ENCODE assay signal across 24 mouse cellular contexts in the genomic region with DNA sequence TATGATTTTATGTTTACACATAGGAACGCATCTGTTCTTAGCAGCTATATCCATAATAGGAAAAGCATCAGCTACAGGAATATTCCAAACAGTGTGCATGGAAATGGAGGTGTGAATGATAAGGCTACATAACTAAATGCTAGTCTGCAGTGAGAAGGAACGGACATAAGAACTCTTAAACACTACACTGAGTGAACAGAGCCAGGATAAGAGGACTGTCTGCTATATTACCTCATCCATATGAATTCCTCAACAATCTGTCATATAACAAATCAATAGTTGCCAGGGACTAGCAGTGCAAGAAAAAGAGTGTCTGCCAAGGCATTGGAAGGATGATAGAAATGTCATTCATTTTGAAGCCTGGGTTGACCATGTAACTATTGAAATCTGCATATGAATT. TPM values are rescaled to one million over a fixed set of nuclear protein-coding genes. Genes with fewer than 3 reads are reported as not detected.
A peak's percentile ranks its signal among the peaks of the same experiment; 100 is the strongest.
DNase-seq lines count a peak whose midpoint lies in the region; ATAC-seq and TF ChIP-seq lines count a peak whose summit lies in the region.
"Had no signal": no experiment of that assay in that cellular context is flagged by ENCODE, and none has a peak within 500 bp of the region (broad histone marks: within the 10 kb centered on the region; RNA-seq: fewer than 3 reads in every experiment).

No protein-coding gene starts in this region.

- no peaks in the 10 kb centered on the region for H3K4me1 ChIP-seq in forebrain, postnatal 0 days (ENCODE audit: insufficient read depth)
- H3K4me1 ChIP-seq in forebrain, embryonic 16.5 days (replicated peaks; ENCODE audit: control insufficient read depth, insufficient read depth, low read length) = no peaks in the 10 kb centered on the region
- no peaks in the 10 kb centered on the region for H3K4me1 ChIP-seq in midbrain, embryonic 11.5 days (ENCODE audit: control insufficient read depth, insufficient read depth, low read length)
- H3K4me1 ChIP-seq in midbrain, postnatal 0 days (ENCODE audit: insufficient read depth, low read length) = no peaks in the 10 kb centered on the region

- peak; percentile 20 for DNase-seq in forebrain, postnatal 0 days
- DNase-seq in frontal cortex, postnatal 14 days (ENCODE audit: low spot score in 2 of 2) = no peak
- no peak for DNase-seq in left cerebral cortex, adult 2 months (ENCODE audit: extremely low spot score in 1 of 2, low spot score in 2 of 2)
- DNase-seq in left cerebral cortex, postnatal 4 days = no peak
- peak; percentile 78 for DNase-seq in midbrain, embryonic 11.5 days (ENCODE audit: low spot score, missing footprints)
- DNase-seq in midbrain, postnatal 0 days (ENCODE audit: low spot score) = no peak
- DNase-seq: adrenal gland, adult 2 months; adrenal gland, adult 8-10 months; adrenal gland, postnatal 10 days; adrenal gland, postnatal 14 days; adrenal gland, postnatal 25 days; adrenal gland, postnatal 36 days; B cell, adult 2 months; cerebellum, adult 11 months; cerebellum, adult 11-12 months had no signal

- ATAC-seq in forebrain, postnatal 0 days = peak; percentile 71
- no peak for ATAC-seq in forebrain, embryonic 16.5 days
- ATAC-seq in frontal cortex, adult (ENCODE audit: low TSS enrichment) = peak; percentile 65
- ATAC-seq in midbrain, embryonic 11.5 days (ENCODE audit: low FRiP score) = no peak
- no peak for ATAC-seq in midbrain, postnatal 0 days (ENCODE audit: low FRiP score)
- ATAC-seq: activated CD4-positive, CD25-positive, alpha-beta regulatory T cell, adult 4 months; CD4-positive, CD25-positive, alpha-beta regulatory T cell, adult 4 months; Patski had no signal

- no peaks in the 10 kb centered on the region for H3K9me3 ChIP-seq in forebrain, postnatal 0 days (ENCODE audit: low read length)
- H3K9me3 ChIP-seq in forebrain, embryonic 16.5 days (ENCODE audit: control insufficient read depth, low read length) = no peaks in the 10 kb centered on the region
- H3K9me3 ChIP-seq in midbrain, embryonic 11.5 days (ENCODE audit: control insufficient read depth, low read length) = no peaks in the 10 kb centered on the region
- no peaks in the 10 kb centered on the region for H3K9me3 ChIP-seq in midbrain, postnatal 0 days (ENCODE audit: low read length)
- H3K9me3 ChIP-seq: G1E had no signal

- intact Hi-C loops in left cerebral cortex, adult 2 months (cut with DNase I) = no loop called here
- intact Hi-C loops in left cerebral cortex, postnatal 4 days (cut with DNase I) = no loop called here

- TF ChIP-seq CTCF in forebrain, postnatal 0 days (IDR thresholded peaks at IDR 0.05; ENCODE audit: low read depth) = no peak
- no peak for TF ChIP-seq CTCF in left cerebral cortex, adult 2 months (IDR thresholded peaks at IDR 0.05)
- TF ChIP-seq CTCF in midbrain, postnatal 0 days (IDR thresholded peaks at IDR 0.05) = no peak

- H3K27ac ChIP-seq in forebrain, postnatal 0 days (ENCODE audit: low read depth, low read length) = no peak overlapping the region
- no peak overlapping the region for H3K27ac ChIP-seq in forebrain, embryonic 16.5 days (ENCODE audit: low read length)
- H3K27ac ChIP-seq in left cerebral cortex, adult 2 months = peak overlapping the region; percentile 7; the same call in 1 of the 2 replicates
- no peak overlapping the region for H3K27ac ChIP-seq in midbrain, embryonic 11.5 days (ENCODE audit: low read depth, low read length)
- H3K27ac ChIP-seq in midbrain, postnatal 0 days (ENCODE audit: low read depth, low read length) = no peak overlapping the region

- no peak overlapping the region for H3K4me2 ChIP-seq in forebrain, postnatal 0 days (ENCODE audit: low read depth)
- no peak overlapping the region for H3K4me2 ChIP-seq in forebrain, embryonic 16.5 days (ENCODE audit: low read length)
- H3K4me2 ChIP-seq in midbrain, embryonic 11.5 days = no peak overlapping the region
- no peak overlapping the region for H3K4me2 ChIP-seq in midbrain, postnatal 0 days (ENCODE audit: low read depth, low read length, poor library complexity, severe bottlenecking)

- no peaks in the 10 kb centered on the region for H3K27me3 ChIP-seq in forebrain, postnatal 0 days (ENCODE audit: insufficient read depth, low read length)
- H3K27me3 ChIP-seq in forebrain, embryonic 16.5 days (replicated peaks; ENCODE audit: control insufficient read depth, insufficient read depth, low read length) = no peaks in the 10 kb centered on the region
- H3K27me3 ChIP-seq in midbrain, embryonic 11.5 days (ENCODE audit: control insufficient read depth, insufficient read depth, low read length) = no peaks in the 10 kb centered on the region
- H3K27me3 ChIP-seq in midbrain, postnatal 0 days (ENCODE audit: insufficient read depth, low read length) = no peaks in the 10 kb centered on the region
- H3K27me3 ChIP-seq: CH12.LX, Patski had no signal

- H3K36me3 ChIP-seq in forebrain, postnatal 0 days (ENCODE audit: insufficient read depth) = no peaks in the 10 kb centered on the region
- H3K36me3 ChIP-seq in forebrain, embryonic 16.5 days (ENCODE audit: control insufficient read depth, insufficient read depth) = no peaks in the 10 kb centered on the region
- H3K36me3 ChIP-seq in midbrain, embryonic 11.5 days (ENCODE audit: control insufficient read depth, insufficient read depth, low read length) = no peaks in the 10 kb centered on the region
- no peaks in the 10 kb centered on the region for H3K36me3 ChIP-seq in midbrain, postnatal 0 days (ENCODE audit: insufficient read depth, low read length)
- H3K36me3 ChIP-seq: G1E had no signal

- H3K4me3 ChIP-seq in forebrain, postnatal 0 days (ENCODE audit: low read depth, low read length) = no peak overlapping the region
- no peak overlapping the region for H3K4me3 ChIP-seq in forebrain, embryonic 16.5 days (replicated peaks; ENCODE audit: low read length)
- H3K4me3 ChIP-seq in left cerebral cortex, adult 2 months = no peak overlapping the region
- no peak overlapping the region for H3K4me3 ChIP-seq in midbrain, embryonic 11.5 days (ENCODE audit: low read depth, low read length)
- H3K4me3 ChIP-seq in midbrain, postnatal 0 days (ENCODE audit: low read depth, low read length) = no peak overlapping the region

- WGBS in forebrain, postnatal 0 days = 59% methylated on average over 2 of the region's 2 CpGs
- WGBS in forebrain, embryonic 16.5 days = 71% methylated on average over 2 of the region's 2 CpGs
- 90% methylated on average over 2 of the region's 2 CpGs for WGBS in midbrain, embryonic 11.5 days
- WGBS in midbrain, postnatal 0 days = 90% methylated on average over 2 of the region's 2 CpGs

- H3K9ac ChIP-seq in forebrain, postnatal 0 days = no peak overlapping the region
- H3K9ac ChIP-seq in forebrain, embryonic 16.5 days (replicated peaks; ENCODE audit: low read depth, low read length) = no peak overlapping the region
- no peak overlapping the region for H3K9ac ChIP-seq in midbrain, embryonic 11.5 days (ENCODE audit: low read length)
- H3K9ac ChIP-seq in midbrain, postnatal 0 days (replicated peaks; ENCODE audit: low read length, poor library complexity, severe bottlenecking) = no peak overlapping the region

RNA-seq across cellular contexts. Expression of a gene that starts 51.1 kb away (rescaled TPM):
- total RNA-seq in forebrain, postnatal 0 days (2014; rRNA removed) = 0.62 and 1.4 TPM in 2 replicates
- 0.45 and 0.65 TPM in 2 replicates for polyA plus RNA-seq in forebrain, postnatal 0 days (2015; fragmentation: Nextera tagmentation; extraction: Ambion mirVana)
- polyA plus RNA-seq in forebrain, embryonic 16.5 days (2015; fragmentation: Nextera tagmentation; extraction: Ambion mirVana) = 0.10 and 1.1 TPM in 2 replicates
- 1 to 10 TPM; 4.1 to 5.5 TPM for total RNA-seq in left cerebral cortex, adult 2 months (2021)
- total RNA-seq in left cerebral cortex, postnatal 4 days (2021) = 1 to 10 TPM; 1.3 to 1.5 TPM
- polyA plus RNA-seq in midbrain, embryonic 11.5 days (2014; fragmentation: Nextera tagmentation; extraction: Ambion mirVana) = 0.32 and 0.68 TPM in 2 replicates
- 0.85 and 2.9 TPM in 2 replicates for total RNA-seq in midbrain, postnatal 0 days (2014; rRNA removed)
- polyA plus RNA-seq in midbrain, postnatal 0 days (2015; fragmentation: Nextera tagmentation; extraction: Ambion mirVana) = 0.20 and 1.1 TPM in 2 replicates
- total RNA-seq: MEL had no signal
- polyA plus RNA-seq: activated CD4-positive, CD25-positive, alpha-beta regulatory T cell, adult 4 months; C2C12; CD4-positive, CD25-positive, alpha-beta regulatory T cell, adult 4 months; G1E had no signal

Comparison
In these comparisons a context has a peak if more than half of its experiments do, and no peak if none do; other contexts are left out.
1. ATAC-seq: peak in forebrain, postnatal 0 days (single experiment) and frontal cortex, adult (single experiment); none in forebrain, embryonic 16.5 days (single experiment), midbrain, embryonic 11.5 days (single experiment) and midbrain, postnatal 0 days (single experiment).
2. DNase-seq: peak in forebrain, postnatal 0 days (single experiment) and midbrain, embryonic 11.5 days (single experiment); none in frontal cortex, postnatal 14 days (0 of 2), left cerebral cortex, adult 2 months (0 of 2), left cerebral cortex, postnatal 4 days (single experiment) and midbrain, postnatal 0 days (single experiment).